Mouse (Mus musculus): ENCODE measurements around the gene Shisa2.

- TF ChIP-seq POLR2A (IDR thresholded peaks at IDR 0.05; ENCODE audit: control insufficient read depth, low read depth, low read length) (peak; percentile 64; the same call in 1 of the 2 replicates), CTCF (IDR thresholded peaks at IDR 0.05; ENCODE audit: control insufficient read depth, insufficient read depth, insufficient replicate concordance, low read depth, low read length) (no peak)
Measured at GRCm38 (mm10) chr14:59629308-59629707, 4.2 kb downstream of the Shisa2 start.

Measured in testis, adult 2 months (tissue).